Mouse (Mus musculus): ENCODE data around the gene Msantd1.
A peak's percentile ranks its signal among the peaks of the same experiment; 100 is the strongest.
"Not testable (repeated sequence)": the region's sequence is repeated elsewhere in the genome, so short reads cannot be mapped to it uniquely, and the experiment has no call there.

Msantd1 gene

GRCm38 (mm10) chr5:34907910-34908725 lies at the start of gene Msantd1:
Gene Msantd1, plus strand, starts transcription at chr5:34908012.
- DNase-seq = no peak

GRCm38 (mm10) chr5:34865367-34865766 lies 42.4 kb upstream of the Msantd1 start:
- no peak for DNase-seq

GRCm38 (mm10) chr5:34880307-34880706 lies 27.5 kb upstream of the Msantd1 start:
- DNase-seq = not testable (repeated sequence)

- no peak for DNase-seq
Observed at GRCm38 (mm10) chr5:34881023-34881422, 26.8 kb upstream of the Msantd1 start.

- DNase-seq = no peak
Observed at GRCm38 (mm10) chr5:34885250-34885649, 22.6 kb upstream of the Msantd1 start.

GRCm38 (mm10) chr5:34889252-34889651 lies 18.6 kb upstream of the Msantd1 start:
- no peak for DNase-seq

- no peak for DNase-seq
Observed at GRCm38 (mm10) chr5:34896697-34897453, 10.9 kb upstream of the Msantd1 start.

GRCm38 (mm10) chr5:34899787-34900469 lies 7.9 kb upstream of the Msantd1 start:
- no peak for DNase-seq

- no peak for DNase-seq
Observed at GRCm38 (mm10) chr5:34902371-34902770, 5.4 kb upstream of the Msantd1 start.

GRCm38 (mm10) chr5:34902811-34903385 lies 4.9 kb upstream of the Msantd1 start:
- no peak for DNase-seq

GRCm38 (mm10) chr5:34904412-34904811 lies 3.4 kb upstream of the Msantd1 start:
- DNase-seq = no peak

GRCm38 (mm10) chr5:34907230-34907629 lies 582 bp upstream of the Msantd1 start:
- no peak for DNase-seq

- no peak for DNase-seq
Observed at GRCm38 (mm10) chr5:34908726-34909633, 1.2 kb downstream of the Msantd1 start.

- no peak for DNase-seq
Observed at GRCm38 (mm10) chr5:34909634-34910503, 2.1 kb downstream of the Msantd1 start.

- no peak for DNase-seq
Observed at GRCm38 (mm10) chr5:34910504-34910815, 2.6 kb downstream of the Msantd1 start.

GRCm38 (mm10) chr5:34915801-34916200 lies 8.0 kb downstream of the Msantd1 start:
- DNase-seq = peak; percentile 72

- peak; percentile 68 for DNase-seq
Observed at GRCm38 (mm10) chr5:34917234-34917655, 9.4 kb downstream of the Msantd1 start.

GRCm38 (mm10) chr5:34918785-34919184 lies 11.0 kb downstream of the Msantd1 start:
- DNase-seq = no peak

- no peak for DNase-seq
Observed at GRCm38 (mm10) chr5:34922531-34922930, 14.7 kb downstream of the Msantd1 start.

GRCm38 (mm10) chr5:34923920-34924319 lies 16.1 kb downstream of the Msantd1 start:
- DNase-seq = no peak

GRCm38 (mm10) chr5:34924519-34924918 lies 16.7 kb downstream of the Msantd1 start:
- no peak for DNase-seq
